Mouse (Mus musculus) G1E (cell line): ENCODE measurements at regions not wholly inside any gene's neighbourhood (a gene's known extent, or its start where the extent isn't known, plus 50 kb on each side); places are given as distances from the start of the nearest gene placed in this dataset.

Source experiments
- CTCF ChIP-seq: IDR thresholded peaks from 2 replicates; pipeline ENCODE4 v1.5.1; 2012; ENCODE audit warnings: low read depth, low read length, inconsistent platforms, mixed read lengths
- POLR2AphosphoS5 ChIP-seq: IDR thresholded peaks from 2 replicates; pipeline ENCODE4 v1.6.1; 2012; ENCODE audit warnings: low read depth, low read length, inconsistent platforms; ENCODE audit not compliant: insufficient replicate concordance

DNA sequence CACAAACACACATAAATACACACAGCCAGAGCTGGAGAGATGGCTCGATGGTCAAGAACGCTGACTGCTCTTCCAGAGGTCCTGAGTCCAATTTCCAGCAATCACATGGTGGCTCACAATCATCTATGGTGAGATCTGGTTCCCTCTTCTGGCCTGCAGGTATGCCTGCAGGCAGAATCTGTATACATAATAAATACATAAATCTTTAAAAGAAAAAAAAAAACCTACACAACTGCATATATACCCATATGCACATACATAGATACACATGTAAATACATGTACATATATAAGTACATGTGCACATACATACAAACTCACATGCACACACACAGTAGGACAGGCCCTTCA, 86.2 kb downstream of the Rchy1 start:
- TF ChIP-seq CTCF (no peak), POLR2AphosphoS5 (no peak)
